Mouse (Mus musculus): ENCODE results near the gene Chrna7.

DNA sequence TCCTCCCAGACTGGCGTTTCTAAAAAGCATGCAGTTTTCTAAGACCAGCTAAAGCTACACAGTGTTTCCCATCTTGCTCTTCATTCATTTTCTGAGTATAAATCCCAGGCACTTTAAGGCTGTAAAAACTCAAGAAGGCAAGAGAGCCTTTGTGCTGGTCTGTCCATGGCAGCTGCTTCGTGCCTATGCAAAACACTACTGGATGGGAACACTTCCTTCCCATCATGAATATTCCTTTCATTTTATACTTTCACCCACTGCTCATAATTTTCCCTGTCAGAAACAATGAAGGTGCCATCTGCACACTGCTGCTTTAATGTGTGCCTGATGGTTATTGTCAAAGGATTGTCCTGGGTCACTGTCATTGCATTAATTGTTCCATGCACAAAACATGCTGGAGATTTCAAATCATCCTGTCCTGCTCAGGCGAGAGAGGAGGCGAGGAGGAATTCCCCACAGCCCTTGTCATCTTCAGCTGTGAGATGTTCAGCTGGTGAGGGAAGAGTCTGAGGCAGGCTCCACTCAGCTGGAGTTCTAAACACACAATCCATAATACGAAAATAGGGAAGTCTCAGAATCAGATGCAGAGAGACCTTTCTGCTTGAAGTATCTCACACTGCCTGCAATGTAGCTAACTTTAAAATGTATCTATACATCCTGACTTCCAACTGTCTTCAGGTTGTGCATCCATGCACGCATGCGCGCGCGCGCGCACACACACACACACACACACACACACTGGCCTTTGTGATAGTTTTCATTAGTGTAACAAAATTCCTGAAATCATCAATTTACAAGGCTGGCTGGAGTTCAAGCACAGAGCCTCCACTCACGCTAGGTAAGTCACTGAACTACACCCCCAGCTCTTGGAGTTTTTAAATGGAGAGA lies 22.5 kb downstream of the Chrna7 start:
- no peak for TF ChIP-seq POLR2A (IDR thresholded peaks at IDR 0.05; ENCODE audit: extremely low read depth, insufficient read depth, low read length)
- TF ChIP-seq CTCF (IDR thresholded peaks at IDR 0.05; ENCODE audit: low read depth, low read length) = no peak
